Mouse (Mus musculus) yolk sac, embryonic 10.5 days (tissue): ENCODE measurements at regions not wholly inside any gene's neighbourhood (a gene's known extent, or its start where the extent isn't known, plus 50 kb on each side); places are given as distances from the start of the nearest gene placed in this dataset.

ENCODE experiments used
- DNase-seq: peaks from one replicate; pipeline ENCODE4 v3.0.0-alpha.2; 2017; ENCODE audit warnings: low spot score

DNA sequence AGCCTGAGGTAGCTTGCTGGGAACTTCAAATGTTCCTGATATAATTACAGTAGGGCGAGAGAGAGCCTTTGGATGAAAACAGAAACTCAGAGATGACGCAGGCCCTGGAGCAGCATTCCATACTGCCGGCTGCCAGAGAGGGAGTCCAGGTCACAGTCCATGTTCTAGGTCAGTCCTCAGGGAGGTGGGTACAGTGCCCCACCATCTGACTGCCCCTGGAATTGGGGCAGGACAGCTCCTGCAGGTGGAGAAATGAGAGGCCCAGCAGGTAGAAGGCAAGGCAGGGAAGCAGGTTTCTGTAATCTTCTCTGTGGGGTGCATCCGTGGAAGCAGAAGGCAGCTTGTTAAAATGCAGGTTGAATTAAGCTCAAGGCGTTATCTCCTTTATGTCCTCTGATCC, 94.5 kb upstream of the 4930596D02Rik start:
- no peak for DNase-seq

DNA sequence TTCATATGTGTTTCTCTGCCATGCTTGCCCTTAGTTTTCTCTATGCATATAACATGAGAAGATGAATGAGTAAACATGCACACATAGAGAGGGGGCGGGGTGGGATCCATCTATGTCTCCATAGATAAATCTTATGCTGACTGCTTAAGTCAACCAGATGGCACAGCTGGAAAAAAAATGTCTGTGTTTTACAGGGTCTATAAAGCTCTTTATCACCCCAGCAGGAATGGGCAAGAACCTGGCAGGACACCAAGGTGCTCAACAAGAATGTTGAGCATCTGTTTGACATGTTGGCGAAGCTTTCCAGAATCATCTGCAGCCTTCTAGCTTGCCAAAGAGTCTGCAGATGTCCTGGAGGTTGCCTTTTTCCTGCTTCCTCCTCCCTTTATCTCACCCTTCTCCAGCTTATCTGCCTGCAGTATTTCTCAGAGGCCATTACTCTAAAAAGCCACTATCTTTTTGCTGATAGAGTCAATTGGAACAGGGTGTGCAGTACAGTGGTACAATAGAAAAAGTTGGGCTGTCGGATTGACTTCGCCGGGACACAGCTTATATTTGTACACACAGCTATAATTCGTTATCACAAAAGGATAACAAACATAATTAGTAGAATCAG, 73.0 kb upstream of the 4930596D02Rik start:
- DNase-seq, result peak; percentile 6

DNA sequence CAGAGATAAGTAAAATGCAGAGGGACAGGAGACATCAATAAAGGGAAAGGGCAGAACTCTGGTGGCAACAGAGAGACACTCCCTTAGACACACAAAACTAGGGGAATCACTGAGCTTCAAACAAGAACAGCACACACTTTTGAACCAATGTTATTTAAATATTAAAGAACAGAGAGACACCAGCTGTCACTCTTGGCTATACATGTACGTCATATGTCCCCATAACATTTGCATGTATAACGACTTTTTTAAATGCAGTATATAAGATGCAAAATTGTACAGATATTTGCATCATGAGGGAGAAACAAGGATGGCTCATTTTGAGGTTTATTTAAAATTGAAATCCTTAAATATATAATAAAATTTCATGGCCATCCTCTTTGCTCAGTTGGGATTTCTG, 62.5 kb upstream of the 4930596D02Rik start:
- DNase-seq, result no peak
